Mouse (Mus musculus) cerebellum, adult 8-10 months (tissue): ENCODE measurements at regions not wholly inside any gene's neighbourhood (a gene's known extent, or its start where the extent isn't known, plus 50 kb on each side); places are given as distances from the start of the nearest gene placed in this dataset.

ENCODE experiments used
- DNase-seq: peaks from one replicate; pipeline ENCODE4 v3.0.0; 2022

- DNase-seq, result no peak
These were observed 362.3 kb upstream of the Npvf start for GRCm38 (mm10) chr6:51016441-51017070.

- DNase-seq, result no peak
These were observed 363.2 kb upstream of the Npvf start for GRCm38 (mm10) chr6:51017260-51017999.

GRCm38 (mm10) chr6:51021206-51021605 lies 367.0 kb upstream of the Npvf start:
- no peak for DNase-seq

- no peak for DNase-seq
These were observed 369.1 kb upstream of the Npvf start for GRCm38 (mm10) chr6:51023361-51023760.

- no peak for DNase-seq
These were observed 370.5 kb upstream of the Npvf start for GRCm38 (mm10) chr6:51024756-51025155.

- DNase-seq, result no peak
These were observed 371.2 kb upstream of the Npvf start for GRCm38 (mm10) chr6:51025411-51025810.

- no peak for DNase-seq
These were observed 373.1 kb upstream of the Npvf start for GRCm38 (mm10) chr6:51027296-51027695.

GRCm38 (mm10) chr6:51029516-51029915 lies 375.3 kb upstream of the Npvf start:
- no peak for DNase-seq

GRCm38 (mm10) chr6:51029953-51030352 lies 375.7 kb upstream of the Npvf start:
- DNase-seq, result no peak

GRCm38 (mm10) chr6:51033835-51034234 lies 379.6 kb upstream of the Npvf start:
- DNase-seq, result no peak

GRCm38 (mm10) chr6:51036074-51036473 lies 381.8 kb upstream of the Npvf start:
- DNase-seq, result no peak

GRCm38 (mm10) chr6:51036553-51036952 lies 382.3 kb upstream of the Npvf start:
- DNase-seq, result no peak

GRCm38 (mm10) chr6:51036956-51037355 lies 382.7 kb upstream of the Npvf start:
- no peak for DNase-seq

GRCm38 (mm10) chr6:51039486-51040180 lies 385.4 kb upstream of the Npvf start:
- DNase-seq, result no peak

- DNase-seq, result no peak
These were observed 388.5 kb upstream of the Nfe2l3 start for GRCm38 (mm10) chr6:51043970-51044369.

- DNase-seq, result no peak
These were observed 387.6 kb upstream of the Nfe2l3 start for GRCm38 (mm10) chr6:51044873-51045272.

- DNase-seq, result no peak
These were observed 380.0 kb upstream of the Nfe2l3 start for GRCm38 (mm10) chr6:51052451-51052921.

- peak; percentile 1 for DNase-seq
These were observed 375.2 kb upstream of the Nfe2l3 start for GRCm38 (mm10) chr6:51057229-51057628.

GRCm38 (mm10) chr6:51059923-51060847 lies 372.3 kb upstream of the Nfe2l3 start:
- no peak for DNase-seq

- no peak for DNase-seq
These were observed 371.5 kb upstream of the Nfe2l3 start for GRCm38 (mm10) chr6:51060848-51061535.

- DNase-seq, result no peak
These were observed 367.3 kb upstream of the Nfe2l3 start for GRCm38 (mm10) chr6:51065156-51065555.

GRCm38 (mm10) chr6:51067332-51067731 lies 365.1 kb upstream of the Nfe2l3 start:
- no peak for DNase-seq
